Mouse (Mus musculus) CH12.LX (cell line): Measurements from ENCODE around the gene Dchs1.

Experiments
- CTCF ChIP-seq, 2 experiments: IDR thresholded peaks in 1 of 2; conservative IDR thresholded peaks in 1 of 2; 2 replicates each; pipeline ENCODE4 v1.5.1; 2011 to 2012; ENCODE audit warnings: low read depth in 2 of 2, low read length in 2 of 2, improper control_type of control experiment in 1 of 2, inconsistent platforms in 1 of 2, mild to moderate bottlenecking in 1 of 2, moderate library complexity in 1 of 2
- MYC ChIP-seq: IDR thresholded peaks from 2 replicates; pipeline ENCODE4 v1.6.1; 2011; ENCODE audit warnings: low read depth, mild to moderate bottlenecking, improper control_type of control experiment, low read length

- no peak for TF ChIP-seq CTCF (conservative IDR thresholded peaks at IDR 0.05 in 1 of 2, IDR thresholded peaks at IDR 0.05 in 1 of 2; ENCODE audit: low read depth in 2 of 2, low read length in 2 of 2)
- no peak for TF ChIP-seq MYC
Observed at GRCm38 (mm10) chr7:105784556-105784955, 2.9 kb downstream of the Dchs1 start.
